Comparison of ENCODE assay signal across 23 mouse cellular contexts in the genomic region with DNA sequence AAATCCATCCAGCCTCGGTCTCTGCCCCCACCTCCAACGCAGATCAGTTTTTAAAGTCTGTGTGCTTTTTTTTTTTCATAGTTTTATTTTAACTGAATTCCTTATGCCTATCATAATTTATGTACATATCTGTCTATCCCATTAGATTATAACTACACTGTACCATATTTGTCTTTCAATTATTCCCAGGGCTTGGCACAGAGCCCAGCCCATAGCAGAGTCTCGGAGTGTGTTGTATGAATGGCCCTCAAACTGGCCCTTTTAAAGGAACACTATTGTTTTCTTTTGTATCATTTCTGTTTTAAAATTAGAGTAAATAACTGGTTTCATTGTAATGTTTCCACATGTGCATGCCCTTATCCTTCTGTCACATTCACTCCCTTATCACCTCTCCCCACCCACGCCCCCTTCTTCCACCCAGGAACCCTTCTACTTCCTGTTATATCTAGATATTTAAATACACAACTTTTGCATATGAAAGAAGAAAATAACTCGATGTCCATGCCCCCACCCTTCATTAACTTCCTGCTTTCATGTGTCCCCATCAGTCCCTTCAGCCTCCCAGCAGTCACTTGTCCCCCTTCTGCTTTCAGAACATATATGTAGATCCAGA. TPM values are rescaled to one million over a fixed set of nuclear protein-coding genes. Genes with fewer than 3 reads are reported as not detected.
DNase-seq lines count a peak whose midpoint lies in the region; ATAC-seq lines count a peak whose summit lies in the region.
"Had no signal": no experiment of that assay in that cellular context is flagged by ENCODE, and none has a peak within 500 bp of the region (broad histone marks: within the 10 kb centered on the region; RNA-seq: fewer than 3 reads in every experiment).

No protein-coding gene starts in this region.

- H3K27me3 ChIP-seq in megakaryocyte, embryonic 14.5 days (replicated peaks), result peaks cover 11% of the 10 kb centered on the region
- no peaks in the 10 kb centered on the region for H3K27me3 ChIP-seq in liver, embryonic 16.5 days (ENCODE audit: control insufficient read depth, insufficient read depth, low read depth, low read length)
- H3K27me3 ChIP-seq in forebrain, embryonic 14.5 days (replicated peaks; ENCODE audit: control insufficient read depth, insufficient read depth, low read length), result no peaks in the 10 kb centered on the region
- H3K27me3 ChIP-seq in neural tube, embryonic 15.5 days (replicated peaks), result no peaks in the 10 kb centered on the region
- H3K27me3 ChIP-seq: intestine, embryonic 15.5 days; limb, embryonic 15.5 days; neural tube, embryonic 13.5 days had no signal

- peak overlapping the region; percentile 31 for H3K4me2 ChIP-seq in liver, embryonic 16.5 days (ENCODE audit: low read depth, low read length)
- H3K4me2 ChIP-seq in forebrain, embryonic 14.5 days (ENCODE audit: low read length), result no peak overlapping the region
- no peak overlapping the region for H3K4me2 ChIP-seq in neural tube, embryonic 15.5 days
- H3K4me2 ChIP-seq: embryonic facial prominence, embryonic 15.5 days; forebrain, embryonic 12.5 days; heart, embryonic 11.5 days; hindbrain, embryonic 14.5 days; intestine, embryonic 15.5 days; limb, embryonic 15.5 days; midbrain, embryonic 12.5 days; neural tube, embryonic 13.5 days had no signal

- H3K9ac ChIP-seq in liver, embryonic 16.5 days (ENCODE audit: low read depth, low read length), result no peak overlapping the region
- H3K9ac ChIP-seq in forebrain, embryonic 14.5 days (ENCODE audit: low read length), result no peak overlapping the region
- H3K9ac ChIP-seq in neural tube, embryonic 15.5 days (replicated peaks), result no peak overlapping the region
- H3K9ac ChIP-seq: embryonic facial prominence, embryonic 15.5 days; forebrain, embryonic 12.5 days; hindbrain, embryonic 14.5 days; intestine, embryonic 15.5 days; limb, embryonic 15.5 days; midbrain, embryonic 12.5 days; neural tube, embryonic 13.5 days had no signal

- no peaks in the 10 kb centered on the region for H3K9me3 ChIP-seq in megakaryocyte, embryonic 14.5 days
- H3K9me3 ChIP-seq in liver, embryonic 16.5 days (replicated peaks; ENCODE audit: control insufficient read depth, low read length), result no peaks in the 10 kb centered on the region
- H3K9me3 ChIP-seq in forebrain, embryonic 14.5 days (replicated peaks; ENCODE audit: control insufficient read depth, low read length), result no peaks in the 10 kb centered on the region
- H3K9me3 ChIP-seq in neural tube, embryonic 15.5 days (replicated peaks), result no peaks in the 10 kb centered on the region
- H3K9me3 ChIP-seq: embryonic facial prominence, embryonic 15.5 days; forebrain, embryonic 12.5 days; intestine, embryonic 15.5 days; limb, embryonic 15.5 days; midbrain, embryonic 12.5 days; neural tube, embryonic 13.5 days had no signal

- DNase-seq in forebrain, embryonic 14.5 days (ENCODE audit: low spot score), result no peak
- no peak for DNase-seq in left cerebral cortex, adult 9 months (ENCODE audit: low spot score in 2 of 2)
- DNase-seq: cerebellum, adult 18-20 months; gastrocnemius, postnatal 36 days; heart, postnatal 14 days; right cerebral cortex, postnatal 14 days; thymus, adult 18-20 months had no signal

- 36% methylated on average over 5 of the region's 5 CpGs for WGBS in liver, embryonic 16.5 days (ENCODE audit: insufficient replicate concordance)
- 58% methylated on average over 5 of the region's 5 CpGs for WGBS in forebrain, embryonic 14.5 days
- 65% methylated on average over 5 of the region's 5 CpGs for WGBS in neural tube, embryonic 15.5 days

- H3K4me1 ChIP-seq in megakaryocyte, embryonic 14.5 days, result peaks cover 42% of the 10 kb centered on the region
- peaks cover 16% of the 10 kb centered on the region for H3K4me1 ChIP-seq in liver, embryonic 16.5 days (ENCODE audit: control insufficient read depth, low read depth, low read length)
- peaks cover 9% of the 10 kb centered on the region; the same call in 1 of the 2 replicates for H3K4me1 ChIP-seq in forebrain, embryonic 14.5 days (ENCODE audit: control insufficient read depth, insufficient read depth, low read length)
- H3K4me1 ChIP-seq in neural tube, embryonic 15.5 days, result peaks cover 32% of the 10 kb centered on the region

- H3K27ac ChIP-seq in liver, embryonic 16.5 days (ENCODE audit: low read length), result peak overlapping the region; percentile 61
- no peak overlapping the region for H3K27ac ChIP-seq in forebrain, embryonic 14.5 days (ENCODE audit: low read depth, low read length)
- H3K27ac ChIP-seq in neural tube, embryonic 15.5 days (replicated peaks), result no peak overlapping the region
- H3K27ac ChIP-seq: embryonic facial prominence, embryonic 15.5 days; forebrain, embryonic 12.5 days; intestine, embryonic 15.5 days; limb, embryonic 15.5 days; midbrain, embryonic 12.5 days; neural tube, embryonic 13.5 days had no signal

- no peak for ATAC-seq in megakaryocyte, adult 5-6 weeks (ENCODE audit: poor library complexity, severe bottlenecking)
- ATAC-seq in erythroblast, adult 5-6 weeks (replicated peaks; ENCODE audit: low FRiP score, poor library complexity, severe bottlenecking), result 0 out of 2 replicates have a peak, but pooled peaks have one; percentile 31
- ATAC-seq in liver, embryonic 16.5 days (ENCODE audit: low read depth), result peak; percentile 78
- no peak for ATAC-seq in forebrain, embryonic 14.5 days
- no peak for ATAC-seq in neural tube, embryonic 15.5 days (ENCODE audit: low FRiP score)
- ATAC-seq: intestine, embryonic 15.5 days had no signal

- peak overlapping the region; percentile 19 for H3K4me3 ChIP-seq in megakaryocyte, embryonic 14.5 days (replicated peaks)
- H3K4me3 ChIP-seq in liver, embryonic 16.5 days (ENCODE audit: low read depth, low read length), result no peak overlapping the region
- H3K4me3 ChIP-seq in forebrain, embryonic 14.5 days (ENCODE audit: low read depth, low read length), result no peak overlapping the region
- H3K4me3 ChIP-seq in neural tube, embryonic 15.5 days (replicated peaks), result no peak overlapping the region
- H3K4me3 ChIP-seq: embryonic facial prominence, embryonic 15.5 days; forebrain, embryonic 12.5 days; intestine, embryonic 15.5 days; limb, embryonic 15.5 days; midbrain, embryonic 12.5 days; neural tube, embryonic 13.5 days had no signal

- H3K36me3 ChIP-seq in megakaryocyte, embryonic 14.5 days (replicated peaks; ENCODE audit: low read length), result no peaks in the 10 kb centered on the region
- H3K36me3 ChIP-seq in liver, embryonic 16.5 days (ENCODE audit: control insufficient read depth, insufficient read depth), result no peaks in the 10 kb centered on the region
- H3K36me3 ChIP-seq in forebrain, embryonic 14.5 days (ENCODE audit: control insufficient read depth, insufficient read depth, low read length), result no peaks in the 10 kb centered on the region
- H3K36me3 ChIP-seq in neural tube, embryonic 15.5 days, result no peaks in the 10 kb centered on the region
- H3K36me3 ChIP-seq: embryonic facial prominence, embryonic 15.5 days; forebrain, embryonic 12.5 days; intestine, embryonic 15.5 days; limb, embryonic 15.5 days; midbrain, embryonic 12.5 days; neural tube, embryonic 13.5 days had no signal

RNA-seq across cellular contexts. Expression of a gene that starts 2.3 kb away (rescaled TPM):
- polyA plus RNA-seq in megakaryocyte, embryonic 14.5 days (2012; ENCODE audit: insufficient read depth, low replicate concordance), result not detected in 2 replicates
- not detected in 2 replicates for total RNA-seq in megakaryocyte, adult 5-6 weeks (2015)
- total RNA-seq in megakaryocyte, adult 5-6 weeks (2017), result not detected in 2 replicates
- not detected in 2 replicates for total RNA-seq in erythroblast, adult 5-6 weeks (2015; ENCODE audit: low replicate concordance)
- total RNA-seq in erythroblast, adult 5-6 weeks (2017; ENCODE audit: low replicate concordance), result not detected in 2 replicates
- not detected in 2 replicates for polyA plus RNA-seq in liver, embryonic 16.5 days (2015; fragmentation: Nextera tagmentation; extraction: Ambion mirVana)
- polyA plus RNA-seq in forebrain, embryonic 14.5 days (2014; fragmentation: Nextera tagmentation; extraction: Ambion mirVana), result 2.2 and 2.5 TPM in 2 replicates
- polyA plus RNA-seq in neural tube, embryonic 15.5 days (2015; fragmentation: Nextera tagmentation; extraction: Ambion mirVana), result 0.59 and 1.2 TPM in 2 replicates
- total RNA-seq: heart, postnatal 14 days had no signal
- polyA plus RNA-seq: C2C12; spleen, adult 2 months had no signal

RNA-seq across cellular contexts. Expression of a gene that starts 7.0 kb away (rescaled TPM):
- polyA plus RNA-seq in megakaryocyte, embryonic 14.5 days (2012; ENCODE audit: insufficient read depth, low replicate concordance), result not detected in 2 replicates
- total RNA-seq in megakaryocyte, adult 5-6 weeks (2015), result not detected in 2 replicates
- not detected in 2 replicates for total RNA-seq in megakaryocyte, adult 5-6 weeks (2017)
- total RNA-seq in erythroblast, adult 5-6 weeks (2015; ENCODE audit: low replicate concordance), result not detected in 2 replicates
- total RNA-seq in erythroblast, adult 5-6 weeks (2017; ENCODE audit: low replicate concordance), result not detected in 2 replicates
- polyA plus RNA-seq in liver, embryonic 16.5 days (2015; fragmentation: Nextera tagmentation; extraction: Ambion mirVana), result not detected in 2 replicates
- not detected in 2 replicates for polyA plus RNA-seq in forebrain, embryonic 14.5 days (2014; fragmentation: Nextera tagmentation; extraction: Ambion mirVana)
- polyA plus RNA-seq in neural tube, embryonic 15.5 days (2015; fragmentation: Nextera tagmentation; extraction: Ambion mirVana), result not detected in 2 replicates
- total RNA-seq: gastrocnemius, postnatal 36 days; heart, postnatal 14 days; left cerebral cortex, postnatal 14 days had no signal
- polyA plus RNA-seq: C2C12; forebrain, embryonic 12.5 days; heart, embryonic 11.5 days; hindbrain, embryonic 14.5 days; intestine, embryonic 15.5 days; midbrain, embryonic 12.5 days; neural tube, embryonic 13.5 days; spleen, adult 2 months had no signal

RNA-seq across cellular contexts. Expression of a gene that starts 8.8 kb away (rescaled TPM):
- 7.1 and 19.6 TPM in 2 replicates for polyA plus RNA-seq in megakaryocyte, embryonic 14.5 days (2012; ENCODE audit: insufficient read depth, low replicate concordance)
- total RNA-seq in megakaryocyte, adult 5-6 weeks (2015), result 8.9 and 14.5 TPM in 2 replicates
- 37.9 and 38.1 TPM in 2 replicates for total RNA-seq in megakaryocyte, adult 5-6 weeks (2017)
- 2.7 and 4.0 TPM in 2 replicates for total RNA-seq in erythroblast, adult 5-6 weeks (2015; ENCODE audit: low replicate concordance)
- total RNA-seq in erythroblast, adult 5-6 weeks (2017; ENCODE audit: low replicate concordance), result 8.5 and 11.7 TPM in 2 replicates
- 6.6 and 7.0 TPM in 2 replicates for polyA plus RNA-seq in liver, embryonic 16.5 days (2015; fragmentation: Nextera tagmentation; extraction: Ambion mirVana)
- polyA plus RNA-seq in forebrain, embryonic 14.5 days (2014; fragmentation: Nextera tagmentation; extraction: Ambion mirVana), result 7.0 and 9.7 TPM in 2 replicates
- 13.4 and 16.7 TPM in 2 replicates for polyA plus RNA-seq in neural tube, embryonic 15.5 days (2015; fragmentation: Nextera tagmentation; extraction: Ambion mirVana)

RNA-seq across cellular contexts. Expression of a gene that starts 17.4 kb away (rescaled TPM):
- 2.6 and 2.8 TPM in 2 replicates for polyA plus RNA-seq in megakaryocyte, embryonic 14.5 days (2012; ENCODE audit: insufficient read depth, low replicate concordance)
- 17.4 and 28.7 TPM in 2 replicates for total RNA-seq in megakaryocyte, adult 5-6 weeks (2015)
- total RNA-seq in megakaryocyte, adult 5-6 weeks (2017), result 38.4 and 49.2 TPM in 2 replicates
- total RNA-seq in erythroblast, adult 5-6 weeks (2015; ENCODE audit: low replicate concordance), result 6.7 and 7.9 TPM in 2 replicates
- total RNA-seq in erythroblast, adult 5-6 weeks (2017; ENCODE audit: low replicate concordance), result 4.3 and 8.2 TPM in 2 replicates
- polyA plus RNA-seq in liver, embryonic 16.5 days (2015; fragmentation: Nextera tagmentation; extraction: Ambion mirVana), result 26.5 and 34.1 TPM in 2 replicates
- polyA plus RNA-seq in forebrain, embryonic 14.5 days (2014; fragmentation: Nextera tagmentation; extraction: Ambion mirVana), result 67.4 and 83.4 TPM in 2 replicates
- polyA plus RNA-seq in neural tube, embryonic 15.5 days (2015; fragmentation: Nextera tagmentation; extraction: Ambion mirVana), result 70.9 and 73.5 TPM in 2 replicates

Comparison
In these comparisons a context has a peak if more than half of its experiments do, and no peak if none do; other contexts are left out.
1. ATAC-seq: peak in erythroblast, adult 5-6 weeks (single experiment) and liver, embryonic 16.5 days (single experiment); none in megakaryocyte, adult 5-6 weeks (single experiment), forebrain, embryonic 14.5 days (single experiment) and neural tube, embryonic 15.5 days (single experiment).